8 mouse cellular contexts compared by ENCODE assay signal in genomic region chr16:30069580-30069949, GRCm38 (mm10). TPM values are rescaled to one million over a fixed set of nuclear protein-coding genes. Genes with fewer than 3 reads are reported as not detected.
DNase-seq lines count a peak whose midpoint lies in the region; ATAC-seq and TF ChIP-seq lines count a peak whose summit lies in the region.

No protein-coding gene starts in this region.

- 0 out of 2 replicates have a peak, but pooled peaks cover 3% of the 10 kb centered on the region for H3K27me3 ChIP-seq in heart, embryonic 11.5 days (ENCODE audit: control insufficient read depth, insufficient read depth, low read length)
- peaks cover 5% of the 10 kb centered on the region; the same call in 1 of the 2 replicates for H3K27me3 ChIP-seq in neural tube, embryonic 12.5 days (replicated peaks)

- no peak for TF ChIP-seq CTCF in layer of hippocampus, adult 2 months (conservative IDR thresholded peaks at IDR 0.05)

- no peaks in the 10 kb centered on the region for H3K36me3 ChIP-seq in heart, embryonic 11.5 days (ENCODE audit: control insufficient read depth, insufficient read depth, low read length)
- H3K36me3 ChIP-seq in neural tube, embryonic 12.5 days = no peaks in the 10 kb centered on the region

- peak overlapping the region; percentile 64 for H3K4me2 ChIP-seq in heart, embryonic 11.5 days
- H3K4me2 ChIP-seq in neural tube, embryonic 12.5 days (replicated peaks) = peak overlapping the region; percentile 88

- peak overlapping the region; percentile 51 for H3K4me3 ChIP-seq in layer of hippocampus, adult 2 months
- peak overlapping the region; percentile 46 for H3K4me3 ChIP-seq in heart, embryonic 11.5 days (ENCODE audit: low read depth, low read length)
- peak overlapping the region; percentile 40; the same call in 1 of the 2 replicates for H3K4me3 ChIP-seq in neural tube, embryonic 12.5 days

- peak overlapping the region; percentile 81 for H3K27ac ChIP-seq in layer of hippocampus, adult 2 months
- H3K27ac ChIP-seq in heart, embryonic 11.5 days (ENCODE audit: low read depth, low read length) = peak overlapping the region; percentile 90
- peak overlapping the region; percentile 74; the same call in 1 of the 2 replicates for H3K27ac ChIP-seq in neural tube, embryonic 12.5 days

- H3K4me1 ChIP-seq in heart, embryonic 11.5 days (ENCODE audit: control insufficient read depth, insufficient read depth, low read length) = peaks cover 21% of the 10 kb centered on the region
- H3K4me1 ChIP-seq in neural tube, embryonic 12.5 days = peaks cover 37% of the 10 kb centered on the region

- no peak for DNase-seq in layer of hippocampus, adult 2 months (ENCODE audit: low spot score in 2 of 2)
- no peak for DNase-seq in layer of hippocampus, adult 11-12 months (ENCODE audit: low spot score)
- peak; percentile 77 for DNase-seq in adipocyte (ENCODE audit: low spot score)
- peak; percentile 32 to 64 for DNase-seq in kidney, postnatal 25 days
- no peak for DNase-seq in frontal cortex, postnatal 10 days (ENCODE audit: low spot score in 2 of 2)
- DNase-seq in cerebellum, adult 8-10 months = no peak

- 4% methylated on average over 4 of the region's 4 CpGs for WGBS in heart, embryonic 11.5 days (ENCODE audit: insufficient replicate concordance)
- 4% methylated on average over 4 of the region's 4 CpGs for WGBS in neural tube, embryonic 12.5 days

- H3K9ac ChIP-seq in heart, embryonic 11.5 days (ENCODE audit: low read depth, low read length) = peak overlapping the region; percentile 70
- peak overlapping the region; percentile 67; the same call in 1 of the 2 replicates for H3K9ac ChIP-seq in neural tube, embryonic 12.5 days

- ATAC-seq in heart, embryonic 11.5 days (replicated peaks; ENCODE audit: insufficient number of reproducible peaks, low FRiP score, low TSS enrichment) = 0 out of 2 replicates have a peak, but pooled peaks have one; percentile 1
- no peak for ATAC-seq in neural tube, embryonic 12.5 days (ENCODE audit: low FRiP score, low read depth)

- H3K9me3 ChIP-seq in heart, embryonic 11.5 days (replicated peaks; ENCODE audit: control insufficient read depth, low read length) = no peaks in the 10 kb centered on the region
- H3K9me3 ChIP-seq in neural tube, embryonic 12.5 days = no peaks in the 10 kb centered on the region

RNA-seq across cellular contexts. Expression of gene Hes1, which starts 5.4 kb away (rescaled TPM):
- total RNA-seq in layer of hippocampus, adult 2 months (2021) = 10 to 100 TPM; 23.3 to 32.7 TPM
- polyA plus RNA-seq in heart, embryonic 11.5 days (2014; fragmentation: Nextera tagmentation; extraction: Ambion mirVana) = 29.1 and 30.3 TPM in 2 replicates
- 50.5 and 51.1 TPM in 2 replicates for polyA plus RNA-seq in neural tube, embryonic 12.5 days (2016; fragmentation: Nextera tagmentation; extraction: Ambion mirVana)

Comparison
In these comparisons a context has a peak if more than half of its experiments do, and no peak if none do; other contexts are left out.
1. DNase-seq: peak in adipocyte (single experiment) and kidney, postnatal 25 days (2 of 2); none in layer of hippocampus, adult 2 months (0 of 2), layer of hippocampus, adult 11-12 months (single experiment), frontal cortex, postnatal 10 days (0 of 2) and cerebellum, adult 8-10 months (single experiment).
2. Peak in every context shown above with its lines, with median percentiles within 50 percentile points of each other: H3K27ac ChIP-seq and H3K4me3 ChIP-seq.